Mouse (Mus musculus) liver, adult 2 months (tissue): Measurements from ENCODE around the gene Wasf3.

Experiments
- CTCF ChIP-seq: fragments of 200-500 bp; IDR thresholded peaks from 2 replicates; pipeline ENCODE4 v1.5.1; 2011; ENCODE audit warnings: low read depth, low read length, control low read depth
- POLR2A ChIP-seq: fragments of 200-500 bp; IDR thresholded peaks from 2 replicates; pipeline ENCODE4 v1.6.1; 2011; ENCODE audit warnings: low read length, control low read depth; ENCODE audit not compliant: insufficient read depth; ENCODE audit errors: extremely low read depth

GRCm38 (mm10) chr5:146362711-146363110 is 22.1 kb upstream of the Wasf3 start:
- TF ChIP-seq CTCF (no peak), POLR2A (no peak)
